Mouse (Mus musculus): ENCODE data around the gene Vps35l. TPM values are rescaled to one million over a fixed set of nuclear protein-coding genes. Genes with fewer than 3 reads are reported as not detected.

Vps35l gene
- total RNA-seq (2014; rRNA removed; ENCODE audit: low replicate concordance) (43.4 and 63.8 TPM in 2 replicates), polyA plus RNA-seq (2015; fragmentation: Nextera tagmentation; extraction: Ambion mirVana) (39.7 and 41.0 TPM in 2 replicates)

GRCm38 (mm10) chr7:118739975-118740531 lies at the start of gene Vps35l:
TSS of gene Vps35l (plus strand) at chr7:118740226.
- Histone ChIP-seq H3K4me2 (ENCODE audit: low read depth, low read length) (peak within 1 kb of the TSS; percentile 91), H3K9me3 (replicated peaks; ENCODE audit: control insufficient read depth, low read length) (no peaks in the 10 kb centered on the region), H3K4me3 (ENCODE audit: low read depth, low read length) (peak within 1 kb of the TSS; percentile 84), H3K27me3 (ENCODE audit: control insufficient read depth, insufficient read depth, low read length) (no peaks in the 10 kb centered on the region), H3K4me1 (ENCODE audit: control insufficient read depth, insufficient read depth) (peaks cover 9% of the 10 kb centered on the region), H3K27ac (ENCODE audit: low read depth) (peak within 1 kb of the TSS; percentile 54; the same call in 1 of the 2 replicates), H3K36me3 (replicated peaks; ENCODE audit: control insufficient read depth, insufficient read depth, low read length) (peaks cover 12% of the 10 kb centered on the region), H3K9ac (replicated peaks; ENCODE audit: low read depth, low read length) (peak within 1 kb of the TSS; percentile 67)
- WGBS = 4% methylated on average over 16 of the region's 16 CpGs
- DNase-seq (ENCODE audit: low spot score) (peak; percentile 51), ATAC-seq (ENCODE audit: insufficient read depth, low read depth) (peak; percentile 83)
- no peak for TF ChIP-seq EP300 (IDR thresholded peaks at IDR 0.05; ENCODE audit: low read depth)
- TF ChIP-seq CTCF (IDR thresholded peaks at IDR 0.05; ENCODE audit: low read depth) = peak; percentile 80

GRCm38 (mm10) chr7:118691287-118691686 lies 48.7 kb upstream of the Vps35l start:
- Histone ChIP-seq H3K9me3 (replicated peaks; ENCODE audit: control insufficient read depth, low read length) (no peaks in the 10 kb centered on the region), H3K36me3 (replicated peaks; ENCODE audit: control insufficient read depth, insufficient read depth, low read length) (peaks cover 80% of the 10 kb centered on the region), H3K9ac (replicated peaks; ENCODE audit: low read depth, low read length) (no peak overlapping the region), H3K4me2 (ENCODE audit: low read depth, low read length) (no peak overlapping the region), H3K27ac (ENCODE audit: low read depth) (no peak overlapping the region), H3K4me1 (ENCODE audit: control insufficient read depth, insufficient read depth) (no peaks in the 10 kb centered on the region), H3K27me3 (ENCODE audit: control insufficient read depth, insufficient read depth, low read length) (0 out of 2 replicates have a peak, but pooled peaks cover 2% of the 10 kb centered on the region), H3K4me3 (ENCODE audit: low read depth, low read length) (no peak overlapping the region)
- DNase-seq (ENCODE audit: low spot score) (no peak), ATAC-seq (ENCODE audit: insufficient read depth, low read depth) (no peak)
- TF ChIP-seq CTCF (IDR thresholded peaks at IDR 0.05; ENCODE audit: low read depth) (no peak), EP300 (IDR thresholded peaks at IDR 0.05; ENCODE audit: low read depth) (no peak)
- WGBS = 94% methylated on average over 2 of the region's 2 CpGs

GRCm38 (mm10) chr7:118696146-118696545 lies 43.9 kb upstream of the Vps35l start:
- Histone ChIP-seq H3K9ac (replicated peaks; ENCODE audit: low read depth, low read length) (no peak overlapping the region), H3K4me2 (ENCODE audit: low read depth, low read length) (no peak overlapping the region), H3K27me3 (ENCODE audit: control insufficient read depth, insufficient read depth, low read length) (no peaks in the 10 kb centered on the region), H3K4me3 (ENCODE audit: low read depth, low read length) (no peak overlapping the region), H3K36me3 (replicated peaks; ENCODE audit: control insufficient read depth, insufficient read depth, low read length) (peaks cover 74% of the 10 kb centered on the region), H3K27ac (ENCODE audit: low read depth) (no peak overlapping the region), H3K9me3 (replicated peaks; ENCODE audit: control insufficient read depth, low read length) (no peaks in the 10 kb centered on the region), H3K4me1 (ENCODE audit: control insufficient read depth, insufficient read depth) (no peaks in the 10 kb centered on the region)
- WGBS = 96% methylated on average over 6 of the region's 6 CpGs
- ATAC-seq (ENCODE audit: insufficient read depth, low read depth) (no peak), DNase-seq (ENCODE audit: low spot score) (no peak)
- TF ChIP-seq EP300 (IDR thresholded peaks at IDR 0.05; ENCODE audit: low read depth) (no peak), CTCF (IDR thresholded peaks at IDR 0.05; ENCODE audit: low read depth) (no peak)

- peaks cover 63% of the 10 kb centered on the region for H3K36me3 ChIP-seq (replicated peaks; ENCODE audit: control insufficient read depth, insufficient read depth, low read length)
- no peaks in the 10 kb centered on the region for H3K9me3 ChIP-seq (replicated peaks; ENCODE audit: control insufficient read depth, low read length)
- WGBS = 61% methylated on average over 4 of the region's 4 CpGs
- DNase-seq (ENCODE audit: low spot score) = no peak
- no peaks in the 10 kb centered on the region for H3K4me1 ChIP-seq (ENCODE audit: control insufficient read depth, insufficient read depth)
- no peak for TF ChIP-seq CTCF (IDR thresholded peaks at IDR 0.05; ENCODE audit: low read depth)
- no peak for TF ChIP-seq EP300 (IDR thresholded peaks at IDR 0.05; ENCODE audit: low read depth)
- no peak overlapping the region for H3K27ac ChIP-seq (ENCODE audit: low read depth)
- no peak overlapping the region for H3K4me2 ChIP-seq (ENCODE audit: low read depth, low read length)
- H3K9ac ChIP-seq (replicated peaks; ENCODE audit: low read depth, low read length) = no peak overlapping the region
- no peak for ATAC-seq (ENCODE audit: insufficient read depth, low read depth)
- no peaks in the 10 kb centered on the region for H3K27me3 ChIP-seq (ENCODE audit: control insufficient read depth, insufficient read depth, low read length)
- no peak overlapping the region for H3K4me3 ChIP-seq (ENCODE audit: low read depth, low read length)
These were observed 42.9 kb upstream of the Vps35l start for GRCm38 (mm10) chr7:118697168-118697567.

GRCm38 (mm10) chr7:118698882-118699281 lies 41.1 kb upstream of the Vps35l start:
- Histone ChIP-seq H3K4me2 (ENCODE audit: low read depth, low read length) (no peak overlapping the region), H3K4me1 (ENCODE audit: control insufficient read depth, insufficient read depth) (peaks cover under 1% of the 10 kb centered on the region; the same call in 1 of the 2 replicates), H3K36me3 (replicated peaks; ENCODE audit: control insufficient read depth, insufficient read depth, low read length) (peaks cover 50% of the 10 kb centered on the region), H3K4me3 (ENCODE audit: low read depth, low read length) (no peak overlapping the region), H3K9ac (replicated peaks; ENCODE audit: low read depth, low read length) (no peak overlapping the region), H3K27ac (ENCODE audit: low read depth) (no peak overlapping the region), H3K27me3 (ENCODE audit: control insufficient read depth, insufficient read depth, low read length) (no peaks in the 10 kb centered on the region), H3K9me3 (replicated peaks; ENCODE audit: control insufficient read depth, low read length) (no peaks in the 10 kb centered on the region)
- DNase-seq (ENCODE audit: low spot score) (no peak), ATAC-seq (ENCODE audit: insufficient read depth, low read depth) (no peak)
- TF ChIP-seq CTCF (IDR thresholded peaks at IDR 0.05; ENCODE audit: low read depth) = no peak
- no peak for TF ChIP-seq EP300 (IDR thresholded peaks at IDR 0.05; ENCODE audit: low read depth)
- WGBS = 91% methylated on average over 9 of the region's 9 CpGs

- Histone ChIP-seq H3K9ac (replicated peaks; ENCODE audit: low read depth, low read length) (no peak overlapping the region), H3K4me2 (ENCODE audit: low read depth, low read length) (no peak overlapping the region), H3K9me3 (replicated peaks; ENCODE audit: control insufficient read depth, low read length) (no peaks in the 10 kb centered on the region), H3K4me1 (ENCODE audit: control insufficient read depth, insufficient read depth) (peaks cover 15% of the 10 kb centered on the region), H3K4me3 (ENCODE audit: low read depth, low read length) (no peak overlapping the region), H3K36me3 (replicated peaks; ENCODE audit: control insufficient read depth, insufficient read depth, low read length) (peaks cover 14% of the 10 kb centered on the region), H3K27ac (ENCODE audit: low read depth) (no peak overlapping the region), H3K27me3 (ENCODE audit: control insufficient read depth, insufficient read depth, low read length) (no peaks in the 10 kb centered on the region)
- DNase-seq (ENCODE audit: low spot score) (no peak), ATAC-seq (ENCODE audit: insufficient read depth, low read depth) (no peak)
- 77% methylated on average over 15 of the region's 15 CpGs for WGBS
- TF ChIP-seq CTCF (IDR thresholded peaks at IDR 0.05; ENCODE audit: low read depth) = no peak
These were observed 36.9 kb upstream of the Vps35l start for GRCm38 (mm10) chr7:118703144-118703561.
